Mouse (Mus musculus) heart, postnatal 36 days (tissue): Measurements from ENCODE around the gene Ube2r2. TPM values are rescaled to one million over a fixed set of nuclear protein-coding genes. Genes with fewer than 3 reads are reported as not detected.
A peak's percentile ranks its signal among the peaks of the same experiment; 100 is the strongest.

ENCODE experiments used
- DNase-seq, 2 experiments: peaks; one replicate each; pipeline ENCODE4 v3.0.0; 2021 to 2022
- intact Hi-C: fragments of 180-260 bp; cut with DNase I; formaldehyde crosslinking; loops from one replicate; pipeline ENCODE4 v1.15.1; 2025
- total RNA-seq, 2 experiments: library from RNA; stranded (reverse); gene quantifications; 2 replicates each; pipeline ENCODE4 v1.2.3; 2021

Ube2r2 gene
- total RNA-seq: 100 to 1,000 TPM; 136 to 137 TPM

- intact Hi-C loops: loop anchor here (5.0 kb wide), 1 partner anchor 136 kb away; no protein-coding TSS in a partner anchor
- DNase-seq: peak in 1 of 2 experiments; percentile 83
Observed at GRCm38 (mm10) chr4:41135711-41136453, at the start of gene Ube2r2. Ube2r2 (plus strand) TSS chr4:41135743.

- intact Hi-C loops: no loop called here
Observed at GRCm38 (mm10) chr4:41086947-41087346, 48.6 kb upstream of the Ube2r2 start.

GRCm38 (mm10) chr4:41087459-41088298 is 47.9 kb upstream of the Ube2r2 start:
- DNase-seq: no peak
- intact Hi-C loops: no loop called here

More at GRCm38 (mm10) chr4:41086947-41087346, 48.6 kb upstream of the Ube2r2 start:
- no peak for DNase-seq

- DNase-seq: no peak
- intact Hi-C loops: no loop called here
Observed at GRCm38 (mm10) chr4:41089189-41089588, 46.4 kb upstream of the Ube2r2 start.

GRCm38 (mm10) chr4:41089705-41090104 is 45.8 kb upstream of the Ube2r2 start:
- no peak for DNase-seq
- intact Hi-C loops: no loop called here

- no peak for DNase-seq
- intact Hi-C loops: no loop called here
Observed at GRCm38 (mm10) chr4:41091391-41091790, 44.2 kb upstream of the Ube2r2 start.

GRCm38 (mm10) chr4:41092958-41093357 is 42.6 kb upstream of the Ube2r2 start:
- no peak for DNase-seq
- intact Hi-C loops: no loop called here

- intact Hi-C loops: no loop called here
- no peak for DNase-seq
Observed at GRCm38 (mm10) chr4:41094361-41094760, 41.2 kb upstream of the Ube2r2 start.

- DNase-seq: no peak
- intact Hi-C loops: no loop called here
Observed at GRCm38 (mm10) chr4:41096169-41096568, 39.4 kb upstream of the Ube2r2 start.

- intact Hi-C loops: no loop called here
Observed at GRCm38 (mm10) chr4:41096794-41097193, 38.7 kb upstream of the Ube2r2 start.

GRCm38 (mm10) chr4:41097381-41097780 is 38.2 kb upstream of the Ube2r2 start:
- no peak for DNase-seq
- intact Hi-C loops: no loop called here

More at GRCm38 (mm10) chr4:41096794-41097193, 38.7 kb upstream of the Ube2r2 start:
- no peak for DNase-seq

GRCm38 (mm10) chr4:41097871-41098576 is 37.5 kb upstream of the Ube2r2 start, which contains the start of gene Aqp3:
Aqp3 (minus strand) TSS chr4:41098183.
- intact Hi-C loops: no loop called here

GRCm38 (mm10) chr4:41098577-41098951 is 37.0 kb upstream of the Ube2r2 start:
- intact Hi-C loops: no loop called here
- no peak for DNase-seq

More at GRCm38 (mm10) chr4:41097871-41098576, 37.5 kb upstream of the Ube2r2 start, which contains the start of gene Aqp3:
- peak; percentile 10 to 11 for DNase-seq

- intact Hi-C loops: no loop called here
- no peak for DNase-seq
Observed at GRCm38 (mm10) chr4:41100986-41101385, 34.6 kb upstream of the Ube2r2 start.

GRCm38 (mm10) chr4:41102901-41103300 is 32.6 kb upstream of the Ube2r2 start:
- no peak for DNase-seq
- intact Hi-C loops: no loop called here

GRCm38 (mm10) chr4:41107440-41107839 is 28.1 kb upstream of the Ube2r2 start:
- intact Hi-C loops: no loop called here
- DNase-seq: no peak

- intact Hi-C loops: no loop called here
Observed at GRCm38 (mm10) chr4:41108717-41109425, 26.7 kb upstream of the Ube2r2 start.

GRCm38 (mm10) chr4:41114358-41115070 is 21.0 kb upstream of the Ube2r2 start:
- intact Hi-C loops: no loop called here
- DNase-seq: no peak

More at GRCm38 (mm10) chr4:41108717-41109425, 26.7 kb upstream of the Ube2r2 start:
- no peak for DNase-seq

GRCm38 (mm10) chr4:41115074-41115473 is 20.5 kb upstream of the Ube2r2 start:
- intact Hi-C loops: no loop called here

More at GRCm38 (mm10) chr4:41115074-41115473, 20.5 kb upstream of the Ube2r2 start:
- DNase-seq: no peak
